Mouse (Mus musculus) thymus, adult 2 months (tissue): Measurements from ENCODE around the gene Prss16. TPM values are rescaled to one million over a fixed set of nuclear protein-coding genes. Genes with fewer than 3 reads are reported as not detected.

Experiments used
- DNase-seq: peaks from one replicate; pipeline ENCODE4 v3.0.0; 2021
- H3K27ac ChIP-seq: fragments of 200-500 bp; 2 replicates; pipeline ENCODE4 v1.5.1; 2012; ENCODE audit warnings: low read length, control low read depth; ENCODE audit not compliant: control insufficient read depth, insufficient read depth
- H3K27me3 ChIP-seq: fragments of 200-500 bp; 2 replicates; pipeline ENCODE4 v1.6.1; 2012; ENCODE audit warnings: mild to moderate bottlenecking, low read length, moderate library complexity, mixed read lengths; ENCODE audit not compliant: control insufficient read depth, insufficient read depth
- H3K36me3 ChIP-seq: fragments of 200-500 bp; 2 replicates; pipeline ENCODE4 v1.6.1; 2012; ENCODE audit warnings: mild to moderate bottlenecking, low read length, moderate library complexity; ENCODE audit not compliant: control insufficient read depth, insufficient read depth
- H3K4me1 ChIP-seq: fragments of 200-500 bp; replicated peaks from 2 replicates; pipeline ENCODE4 v1.6.1; 2012; ENCODE audit warnings: low read length; ENCODE audit not compliant: control insufficient read depth, insufficient read depth
- H3K4me3 ChIP-seq: fragments of 200-500 bp; 2 replicates; pipeline ENCODE4 v1.5.1; 2012; ENCODE audit warnings: mild to moderate bottlenecking, low read length, control low read depth, moderate library complexity; ENCODE audit not compliant: control insufficient read depth, insufficient read depth
- CTCF ChIP-seq: fragments of 200-500 bp; IDR thresholded peaks from 2 replicates; pipeline ENCODE4 v1.5.1; 2012; ENCODE audit warnings: mild to moderate bottlenecking, control low read depth, low read length, moderate library complexity, borderline replicate concordance; ENCODE audit not compliant: control insufficient read depth, poor library complexity, insufficient read depth; ENCODE audit errors: extremely low read depth
- POLR2A ChIP-seq: fragments of 200-500 bp; IDR thresholded peaks from 2 replicates; pipeline ENCODE4 v1.6.1; 2012; ENCODE audit warnings: mild to moderate bottlenecking, low read length, control low read depth, moderate library complexity; ENCODE audit not compliant: control insufficient read depth, poor library complexity, insufficient read depth; ENCODE audit errors: extremely low read depth
- WGBS: fragments of 180-500 bp; shearing (Covaris S2); methylation state at CpG from one replicate; pipeline ENCODE4 v1.1.7; 2018; 5-methylcytosine and 5-hydroxymethylcytosine counted together
- polyA plus RNA-seq: library from polyadenylated mRNA; depleted of rRNA; stranded (reverse); fragments of >200 nt; gene quantifications from 2 replicates; pipeline ENCODE4 v1.2.3, GENCODE M21; 2012

Prss16 gene
- polyA plus RNA-seq, 1 experiment = 1,004 TPM

DNA sequence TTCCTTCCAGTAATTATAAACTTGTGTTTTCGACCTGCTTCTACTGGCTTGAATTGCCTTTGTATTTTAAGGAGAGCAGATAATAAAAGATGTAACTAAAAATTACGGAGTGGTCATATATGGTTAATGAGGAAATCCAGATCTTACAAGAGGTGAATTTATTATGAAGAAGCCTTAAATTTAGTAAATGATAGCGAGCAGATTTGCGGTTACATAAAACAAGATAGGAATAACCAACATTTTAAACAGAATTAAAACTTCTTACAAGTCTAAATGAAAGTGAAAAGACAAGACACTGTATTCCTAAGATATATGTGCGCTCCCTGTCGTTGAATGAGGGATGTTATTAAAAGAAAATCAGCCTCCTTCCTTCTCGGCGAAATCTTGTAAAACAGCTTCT, 14.6 kb downstream of the Prss16 start:
- Histone ChIP-seq H3K27me3 (peaks cover 15% of the 10 kb centered on the region), H3K27ac (no peak overlapping the region), H3K36me3 (no peaks in the 10 kb centered on the region), H3K4me3 (no peak overlapping the region), H3K4me1 (peaks cover 6% of the 10 kb centered on the region; the same call in 1 of the 2 replicates)
- TF ChIP-seq CTCF (no peak), POLR2A (no peak)
- DNase-seq = no peak
- 8% methylated on average over 8 of the region's 8 CpGs for WGBS

DNA sequence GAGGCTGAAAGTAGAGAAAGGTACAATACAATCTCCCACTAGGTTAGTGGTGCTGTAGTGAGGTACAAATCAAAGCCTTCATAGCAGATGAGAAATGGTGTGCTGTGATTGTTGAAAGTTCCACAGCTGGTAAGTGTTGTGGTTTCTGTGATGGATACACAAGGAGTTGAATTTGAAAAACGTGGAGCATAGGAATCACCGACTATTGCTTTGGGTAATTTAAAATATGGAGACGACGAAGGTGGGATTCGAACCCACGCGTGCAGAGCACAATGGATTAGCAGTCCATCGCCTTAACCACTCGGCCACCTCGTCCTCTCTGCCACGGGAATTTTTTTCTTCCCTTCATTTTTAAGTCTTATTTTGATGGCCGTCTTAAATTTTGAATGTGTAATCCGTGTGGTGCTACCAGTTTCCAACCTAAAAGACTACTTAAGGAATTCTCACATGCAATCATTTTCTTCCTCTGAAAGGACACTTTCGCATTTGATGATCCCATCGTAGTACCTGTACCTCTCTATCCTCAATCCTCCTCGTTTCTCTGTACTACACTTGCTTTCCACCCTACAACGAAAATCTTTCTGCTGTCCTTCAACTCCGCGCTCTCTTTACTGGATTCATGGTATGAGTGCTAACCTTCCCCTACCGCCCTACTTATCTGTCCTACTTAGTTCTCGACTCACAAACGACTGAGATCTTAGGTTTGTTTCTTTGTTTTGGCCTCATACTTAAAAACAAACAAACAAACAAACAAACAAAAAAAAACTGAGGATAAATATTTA, 15.4 kb downstream of the Prss16 start:
- TF ChIP-seq CTCF (no peak), POLR2A (no peak)
- whole genome bisulfite sequencing = 11% methylated on average over 22 of the region's 22 CpGs
- H3K4me3 ChIP-seq = no peak overlapping the region
- H3K36me3 ChIP-seq = no peaks in the 10 kb centered on the region
- DNase-seq = no peak
- no peak overlapping the region for H3K27ac ChIP-seq
- H3K4me1 ChIP-seq = peaks cover 6% of the 10 kb centered on the region; the same call in 1 of the 2 replicates
- peaks cover 15% of the 10 kb centered on the region for H3K27me3 ChIP-seq

DNA sequence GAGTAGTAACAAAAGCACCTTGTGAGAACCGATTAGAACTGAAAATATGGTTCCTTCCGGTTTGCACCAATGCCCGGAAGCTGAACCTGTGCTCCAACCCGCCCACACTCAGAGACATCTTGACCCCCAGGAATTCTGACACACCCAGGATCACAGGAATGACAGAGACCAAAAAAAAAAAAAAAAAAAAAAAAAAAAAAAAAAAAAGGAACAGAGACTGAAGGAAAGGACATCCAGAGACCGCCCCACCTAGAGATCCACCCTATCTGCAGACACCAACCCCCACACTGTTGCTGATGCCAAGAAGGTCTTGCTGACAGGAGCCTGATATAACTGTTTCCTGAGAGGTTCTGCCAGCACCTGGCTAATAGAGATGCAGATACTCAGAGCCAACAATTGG, 17.0 kb downstream of the Prss16 start:
- H3K27me3 ChIP-seq = peaks cover 13% of the 10 kb centered on the region
- peaks cover 6% of the 10 kb centered on the region; the same call in 1 of the 2 replicates for H3K4me1 ChIP-seq
- H3K27ac ChIP-seq = no peak overlapping the region
- H3K4me3 ChIP-seq = no peak overlapping the region
- WGBS = 94% methylated on average over 5 of the region's 5 CpGs
- no peak for TF ChIP-seq CTCF
- no peak for TF ChIP-seq POLR2A
- no peak for DNase-seq
- no peaks in the 10 kb centered on the region for H3K36me3 ChIP-seq

GRCm38 (mm10) chr13:21984486-21984885, 25.1 kb downstream of the Prss16 start:
- Histone ChIP-seq H3K27me3 (peaks cover 9% of the 10 kb centered on the region; the same call in 1 of the 2 replicates), H3K36me3 (no peaks in the 10 kb centered on the region), H3K4me1 (peaks cover 11% of the 10 kb centered on the region), H3K4me3 (no peak overlapping the region), H3K27ac (no peak overlapping the region)
- WGBS = 67% methylated on average over 2 of the region's 2 CpGs
- no peak for DNase-seq
- TF ChIP-seq CTCF (no peak), POLR2A (no peak)

DNA sequence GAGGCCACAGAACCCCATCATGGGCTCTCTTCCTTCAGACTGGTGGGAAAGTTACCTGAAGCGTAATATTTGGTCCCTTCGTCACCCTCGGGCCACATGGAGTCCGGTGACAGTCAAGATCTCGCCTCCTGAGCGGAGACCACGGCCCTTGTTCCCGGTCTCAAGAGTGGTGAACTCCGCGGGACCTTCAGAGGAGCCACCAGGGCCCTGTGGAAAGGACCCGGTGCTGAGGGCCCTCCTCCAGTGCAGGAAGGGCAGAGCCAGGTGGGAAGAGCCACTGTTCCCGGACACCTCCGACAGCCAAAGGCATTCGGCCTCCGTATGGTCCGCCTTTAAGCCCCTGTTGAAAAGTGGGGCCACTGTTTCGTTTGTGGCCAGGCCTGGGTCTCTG, 27.7 kb downstream of the Prss16 start:
- Histone ChIP-seq H3K4me1 (peaks cover 11% of the 10 kb centered on the region), H3K4me3 (peak overlapping the region; percentile 35), H3K27me3 (peaks cover 9% of the 10 kb centered on the region; the same call in 1 of the 2 replicates), H3K36me3 (no peaks in the 10 kb centered on the region), H3K27ac (no peak overlapping the region)
- WGBS = 50% methylated on average over 17 of the region's 17 CpGs
- TF ChIP-seq CTCF (no peak), POLR2A (no peak)
- DNase-seq = no peak

DNA sequence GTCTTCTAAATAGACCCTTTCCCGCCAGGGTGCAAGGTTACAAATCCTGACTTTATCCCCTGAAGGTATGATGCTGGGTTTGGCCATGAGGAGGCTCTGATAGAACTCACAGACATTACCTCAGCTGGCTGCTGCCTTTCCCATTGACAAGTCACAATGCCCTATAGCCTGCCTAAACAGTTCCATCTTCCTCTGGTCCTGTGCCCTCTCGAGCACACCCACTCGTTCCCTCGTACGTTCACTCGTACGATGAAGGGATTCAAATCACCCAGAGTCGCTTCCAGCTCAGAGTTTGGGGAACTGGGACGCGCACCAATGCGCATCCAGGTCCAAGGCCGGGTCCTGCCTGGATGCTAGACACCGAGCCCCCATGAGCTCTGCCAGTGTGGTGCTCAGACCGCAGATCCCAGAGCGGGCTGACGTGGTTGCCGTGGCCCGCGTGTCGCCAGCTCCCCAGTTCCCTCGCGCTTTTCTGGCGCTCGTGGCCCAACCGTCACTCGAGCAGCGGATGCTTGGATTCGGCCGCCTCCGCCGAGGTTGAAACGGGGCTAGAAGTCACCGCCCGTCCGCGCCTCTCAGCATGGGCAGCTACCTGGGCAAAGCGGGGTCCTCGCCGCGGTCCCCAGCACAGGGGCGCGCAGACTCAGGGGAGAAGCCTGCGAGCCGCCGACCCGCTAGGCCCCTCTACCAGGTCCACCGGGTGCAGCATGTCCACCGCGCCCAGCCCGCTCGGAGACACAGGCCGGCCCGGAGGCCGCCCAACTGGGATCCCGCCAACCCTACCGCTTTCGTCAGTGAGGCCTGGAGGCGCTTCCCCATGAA, 28.4 kb downstream of the Prss16 start, which contains the start of gene Pom121l2:
TSS of gene Pom121l2 (plus strand) at position 214 of the 822 bp plus-strand sequence.
- TF ChIP-seq CTCF (no peak), POLR2A (no peak)
- WGBS = 4% methylated on average over 58 of the region's 58 CpGs
- DNase-seq = no peak

More for the DNA sequence above, 28.4 kb downstream of the Prss16 start, which contains the start of gene Pom121l2:
- Histone ChIP-seq H3K27ac (no peak within 1 kb of the TSS), H3K27me3 (peaks cover 9% of the 10 kb centered on the region; the same call in 1 of the 2 replicates), H3K36me3 (no peaks in the 10 kb centered on the region), H3K4me3 (peak within 1 kb of the TSS; percentile 35), H3K4me1 (peaks cover 11% of the 10 kb centered on the region)
